Mouse (Mus musculus) brain, embryonic 14.5 days (tissue): ENCODE results near the gene Preb.

ENCODE experiments used
- CTCF ChIP-seq: fragments of 200-500 bp; IDR thresholded peaks from 2 replicates; pipeline ENCODE4 v1.5.1; 2012; ENCODE audit warnings: inconsistent platforms, mild to moderate bottlenecking, moderate library complexity, borderline replicate concordance; ENCODE audit not compliant: insufficient read depth, insufficient read length; ENCODE audit errors: extremely low read depth
- POLR2A ChIP-seq: fragments of 200-500 bp; IDR thresholded peaks from 2 replicates; pipeline ENCODE4 v1.6.1; 2012; ENCODE audit warnings: mild to moderate bottlenecking, inconsistent platforms, borderline replicate concordance; ENCODE audit not compliant: poor library complexity, insufficient read depth, insufficient read length, severe bottlenecking; ENCODE audit errors: extremely low read depth

DNA sequence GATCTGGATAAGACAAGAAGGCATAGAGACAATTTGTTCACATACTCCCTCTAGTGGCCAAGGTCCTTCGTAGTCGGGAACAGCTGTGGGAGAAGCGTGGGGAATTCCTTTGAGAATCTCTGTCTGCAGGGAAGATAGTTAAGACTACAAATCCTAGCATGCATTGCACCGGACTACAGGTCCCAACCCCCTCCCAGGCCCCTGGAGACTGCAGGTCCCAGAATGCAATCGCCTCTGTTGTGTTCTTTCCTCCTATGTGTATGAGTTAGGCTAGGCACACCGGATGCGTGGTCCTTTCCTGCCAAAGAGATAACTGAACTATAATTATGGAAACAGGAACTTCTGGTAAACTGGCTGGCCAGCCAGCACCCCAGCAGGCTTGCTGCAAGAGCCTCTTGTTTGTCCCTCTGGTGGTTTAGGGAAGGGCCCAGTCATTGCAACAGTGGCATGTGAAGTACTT lies 44.2 kb downstream of the Preb start:
- TF ChIP-seq CTCF = peak; percentile 85; the same call in 1 of the 2 replicates
- TF ChIP-seq POLR2A = no peak
